Mouse (Mus musculus) spleen, adult 2 months (tissue): ENCODE measurements around the gene Pigp.

Source experiments
- CTCF ChIP-seq: fragments of 200-500 bp; IDR thresholded peaks from 2 replicates; pipeline ENCODE4 v1.5.1; 2011; ENCODE audit warnings: mild to moderate bottlenecking, inconsistent platforms; ENCODE audit not compliant: insufficient read depth, insufficient read length, insufficient replicate concordance; ENCODE audit errors: extremely low read depth
- POLR2A ChIP-seq: fragments of 200-500 bp; IDR thresholded peaks from 2 replicates; pipeline ENCODE4 v1.6.1; 2011; ENCODE audit warnings: low read depth, low read length, inconsistent platforms

GRCm38 (mm10) chr16:94414151-94414550 lies 42.5 kb upstream of the Pigp start:
- no peak for TF ChIP-seq CTCF
- TF ChIP-seq POLR2A = no peak
